Mouse (Mus musculus) midbrain, postnatal 0 days (tissue): ENCODE data around the gene Manf. TPM values are rescaled to one million over a fixed set of nuclear protein-coding genes. Genes with fewer than 3 reads are reported as not detected.
A peak's percentile ranks its signal among the peaks of the same experiment; 100 is the strongest.

Experiments used
- ATAC-seq: fragments of 200-750 bp; cut with Nextera tagmentation; 2 replicates; pipeline ENCODE4 v1.8.0; 2017; ENCODE audit warnings: moderate number of reproducible peaks, mild to moderate bottlenecking, moderate TSS enrichment, moderate library complexity; ENCODE audit not compliant: low FRiP score
- DNase-seq: peaks from one replicate; pipeline ENCODE4 v3.0.0-alpha.2; 2015; ENCODE audit warnings: low spot score
- H3K27ac ChIP-seq: fragments of 300-500 bp; sonication (generic); 2 replicates; pipeline ENCODE4 v1.5.1; 2014; ENCODE audit warnings: low read depth, mild to moderate bottlenecking, low read length, mixed read lengths
- H3K27me3 ChIP-seq: fragments of 300-500 bp; sonication (generic); 2 replicates; pipeline ENCODE4 v1.6.1; 2014; ENCODE audit warnings: low read length, control low read depth, mixed read lengths; ENCODE audit not compliant: insufficient read depth
- H3K36me3 ChIP-seq: fragments of 300-500 bp; sonication (generic); 2 replicates; pipeline ENCODE4 v1.6.1; 2014; ENCODE audit warnings: low read length, control low read depth, mixed read lengths; ENCODE audit not compliant: insufficient read depth
- H3K4me1 ChIP-seq: fragments of 300-500 bp; sonication (generic); 2 replicates; pipeline ENCODE4 v1.6.1; 2014; ENCODE audit warnings: mild to moderate bottlenecking, control low read depth, antibody characterized with exemption, low read length, mixed read lengths; ENCODE audit not compliant: insufficient read depth
- H3K4me2 ChIP-seq: fragments of 300-500 bp; sonication (generic); 2 replicates; pipeline ENCODE4 v1.6.1; 2014; ENCODE audit warnings: low read depth, mild to moderate bottlenecking, low read length, mixed read lengths; ENCODE audit not compliant: poor library complexity, severe bottlenecking
- H3K4me3 ChIP-seq: fragments of 300-500 bp; sonication (generic); 2 replicates; pipeline ENCODE4 v1.5.1; 2014; ENCODE audit warnings: low read depth, mild to moderate bottlenecking, low read length, moderate library complexity
- H3K9ac ChIP-seq: fragments of 300-500 bp; sonication (generic); replicated peaks from 2 replicates; pipeline ENCODE4 v1.6.1; 2014; ENCODE audit warnings: mild to moderate bottlenecking, low read length, moderate library complexity, mixed read lengths; ENCODE audit not compliant: poor library complexity, severe bottlenecking
- H3K9me3 ChIP-seq: fragments of 300-500 bp; sonication (generic); 2 replicates; pipeline ENCODE4 v1.6.1; 2016; ENCODE audit warnings: low read length, control low read depth
- CTCF ChIP-seq: IDR thresholded peaks from 2 replicates; pipeline ENCODE4 v1.5.1; 2016; ENCODE audit warnings: antibody characterized with exemption, mild to moderate bottlenecking
- WGBS: fragments of 180-500 bp; shearing (Covaris S2); extraction: QIAGEN DNeasy Blood & Tissue Kit; methylation state at CpG from one replicate; pipeline ENCODE4 v1.1.7; 2014; 5-methylcytosine and 5-hydroxymethylcytosine counted together
- polyA plus RNA-seq: library from polyadenylated mRNA; unstranded; fragments of >200 nt; fragmentation: Nextera tagmentation; extraction: Ambion mirVana; gene quantifications from 2 replicates; pipeline ENCODE4 v1.2.1, GENCODE M21; 2015
- total RNA-seq: library from RNA; depleted of rRNA; stranded (reverse); fragments of >200 nt; gene quantifications from 2 replicates; pipeline ENCODE4 v1.2.3, GENCODE M21; 2014

Gene Manf
- total and polyA plus RNA-seq, 2 experiments from 2014 or later: 54.6 to 115 TPM

DNA sequence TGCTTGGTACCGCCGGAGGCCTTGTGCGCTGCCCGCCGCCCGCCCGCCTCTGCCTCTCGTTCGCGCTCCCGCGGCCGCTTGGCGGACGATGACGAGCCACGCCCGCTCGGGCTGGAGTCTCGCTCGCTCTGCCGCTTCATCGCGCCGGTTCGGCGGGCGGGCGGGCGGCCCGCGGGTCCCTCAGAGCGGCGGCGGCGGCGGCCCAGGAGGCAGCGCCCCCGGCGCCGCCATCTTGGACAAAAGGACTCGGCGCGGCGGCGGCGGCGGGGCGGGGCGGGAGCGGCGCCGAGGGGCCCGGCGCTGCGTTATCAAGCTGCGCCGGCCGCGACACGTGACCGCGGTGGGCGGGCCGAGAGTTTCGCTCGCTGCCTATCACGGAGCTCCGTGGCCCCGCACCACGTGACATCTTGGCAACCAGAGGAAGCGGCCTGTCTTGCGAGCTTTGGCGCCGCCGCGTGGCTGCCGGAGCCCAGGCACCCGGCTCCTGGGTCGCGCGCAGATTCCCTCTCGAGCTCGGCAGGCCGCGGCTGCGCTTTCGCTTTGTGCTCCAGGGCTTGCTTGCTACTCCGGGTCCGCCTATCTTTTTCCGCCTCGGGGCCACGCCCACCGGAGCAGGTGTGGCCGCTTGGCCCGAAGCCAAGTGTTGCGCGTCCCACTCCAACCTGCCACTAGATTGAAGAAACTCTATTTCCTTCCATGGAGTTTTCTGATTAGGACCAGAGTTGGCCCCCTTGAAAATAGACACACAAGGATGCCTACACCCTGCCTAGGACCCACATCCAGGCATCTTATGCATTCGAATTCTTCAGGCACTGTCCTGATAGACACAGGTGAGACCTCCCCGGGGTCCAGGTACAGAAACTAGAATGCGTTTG lies 4.7 kb downstream of the Manf start, which contains the start of gene Rbm15b:
Gene Rbm15b, minus strand, starts transcription at position 601 of the 875 bp plus-strand sequence.
- WGBS: 5% methylated on average over 50 of the region's 101 CpGs
- TF ChIP-seq CTCF: peak; percentile 84
- peaks cover 23% of the 10 kb centered on the region for H3K4me1 ChIP-seq

DNA sequence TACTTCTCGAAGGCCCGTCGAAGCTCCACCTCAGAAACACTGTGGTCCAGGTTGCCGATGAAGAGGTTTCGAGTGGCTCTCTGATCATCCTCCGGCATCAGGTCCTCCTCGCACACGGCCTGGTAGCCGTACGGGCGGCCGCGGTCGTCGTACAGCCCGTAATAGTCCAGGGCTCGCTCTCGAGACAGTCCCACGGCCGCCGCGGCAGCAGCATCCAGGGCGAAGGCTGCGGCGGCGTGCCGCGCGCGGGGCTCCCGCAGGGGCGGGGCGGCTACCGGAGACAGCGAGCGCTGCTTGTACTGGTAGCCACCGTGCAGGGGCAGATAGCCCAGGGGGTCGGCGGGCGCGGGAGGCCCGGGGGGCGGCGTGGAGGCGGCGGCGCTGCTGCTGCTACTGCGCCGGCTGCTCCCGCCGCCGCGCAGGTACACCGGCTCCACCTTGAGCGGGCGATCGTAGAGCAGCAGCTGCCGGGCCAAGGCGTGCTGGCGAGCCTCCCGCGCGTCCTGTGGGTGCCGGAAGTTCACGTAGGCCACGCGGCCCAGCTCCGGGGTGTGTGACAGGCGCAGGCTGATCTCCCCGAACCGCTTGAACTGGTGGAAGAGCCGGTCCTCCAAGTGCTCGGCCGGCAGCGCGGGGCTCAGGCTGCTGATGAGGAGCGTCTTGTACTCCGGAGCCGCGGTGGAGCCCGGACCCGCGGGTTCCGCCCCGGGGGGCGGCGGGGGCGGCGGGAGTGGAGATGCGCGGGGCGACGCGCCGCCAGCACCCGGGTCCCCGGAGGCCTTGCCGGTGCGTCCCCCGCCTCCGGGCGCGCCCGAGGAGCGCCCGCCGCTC lies 5.7 kb downstream of the Manf start:
- Histone ChIP-seq H3K4me2 (peak overlapping the region; percentile 97), H3K9me3 (no peaks in the 10 kb centered on the region), H3K4me3 (peak overlapping the region; percentile 88), H3K9ac (peak overlapping the region; percentile 94), H3K27ac (peak overlapping the region; percentile 93), H3K4me1 (peaks cover 23% of the 10 kb centered on the region), H3K27me3 (no peaks in the 10 kb centered on the region), H3K36me3 (peaks cover 46% of the 10 kb centered on the region)
- under 1% methylated on average over 77 of the region's 107 CpGs for WGBS
- DNase-seq (peak; percentile 27), ATAC-seq (no peak)
- no peak for TF ChIP-seq CTCF

More for the DNA sequence above, 4.7 kb downstream of the Manf start, which contains the start of gene Rbm15b:
- Histone ChIP-seq H3K27ac (peak within 1 kb of the TSS; percentile 93), H3K36me3 (peaks cover 37% of the 10 kb centered on the region), H3K9me3 (no peaks in the 10 kb centered on the region), H3K4me2 (peak within 1 kb of the TSS; percentile 97), H3K4me3 (peak within 1 kb of the TSS; percentile 88), H3K9ac (peak within 1 kb of the TSS; percentile 94), H3K27me3 (no peaks in the 10 kb centered on the region)
- peak; percentile 81 for ATAC-seq
- peak; percentile 99 for DNase-seq

DNA sequence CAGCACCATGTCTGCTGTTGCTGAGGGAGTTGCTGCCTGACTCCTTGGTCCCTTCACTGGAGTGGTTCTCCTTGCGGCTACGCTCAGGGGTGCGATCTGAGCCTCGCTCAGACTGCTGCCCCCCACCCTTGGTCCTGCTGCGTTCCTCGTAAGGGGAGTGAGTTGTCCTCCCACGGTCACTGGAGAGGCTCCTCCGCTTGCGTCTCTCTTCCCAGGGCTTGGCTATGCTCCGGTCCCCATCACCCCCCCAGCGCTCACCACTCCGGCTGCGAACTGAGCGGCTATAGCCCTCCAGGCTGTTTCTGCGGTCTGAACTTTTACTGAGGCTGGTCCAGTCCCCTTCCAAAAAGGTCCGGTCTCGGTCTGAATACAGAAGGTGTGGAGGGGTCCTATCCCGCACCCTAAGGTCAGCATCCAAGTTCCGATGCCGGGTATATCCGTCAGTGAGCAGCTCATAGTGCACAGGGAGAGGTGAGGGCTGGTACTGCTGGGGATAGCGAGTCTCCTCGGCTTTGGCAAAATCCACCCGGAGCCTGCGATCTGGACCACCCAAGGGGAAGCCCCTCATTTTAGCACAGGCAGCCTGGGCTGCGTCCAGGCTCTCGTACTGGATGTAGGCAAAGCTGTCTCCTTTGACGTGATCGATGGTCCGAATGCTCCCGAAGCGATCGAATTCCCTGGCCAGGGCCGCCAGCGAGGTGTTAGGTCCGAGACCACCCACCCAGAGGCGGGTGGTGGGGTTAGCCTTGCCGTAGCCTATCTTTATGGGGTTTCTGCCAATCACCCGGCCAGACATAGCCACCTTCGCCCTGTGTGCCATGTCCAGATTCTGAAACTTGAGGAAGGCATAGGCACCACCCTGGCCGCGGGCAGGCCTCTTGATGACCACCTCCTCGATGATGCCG lies 6.5 kb downstream of the Manf start:
- WGBS: 22% methylated on average over 44 of the region's 44 CpGs
- H3K27ac ChIP-seq: peak overlapping the region; percentile 93; the same call in 1 of the 2 replicates
- H3K36me3 ChIP-seq: peaks cover 46% of the 10 kb centered on the region
- DNase-seq (no peak), ATAC-seq (no peak)
- H3K27me3 ChIP-seq: no peaks in the 10 kb centered on the region
- TF ChIP-seq CTCF: no peak
- H3K9me3 ChIP-seq: no peaks in the 10 kb centered on the region
- H3K4me1 ChIP-seq: peaks cover 17% of the 10 kb centered on the region
- H3K9ac ChIP-seq: peak overlapping the region; percentile 94
- peak overlapping the region; percentile 97 for H3K4me2 ChIP-seq
- peak overlapping the region; percentile 88 for H3K4me3 ChIP-seq

DNA sequence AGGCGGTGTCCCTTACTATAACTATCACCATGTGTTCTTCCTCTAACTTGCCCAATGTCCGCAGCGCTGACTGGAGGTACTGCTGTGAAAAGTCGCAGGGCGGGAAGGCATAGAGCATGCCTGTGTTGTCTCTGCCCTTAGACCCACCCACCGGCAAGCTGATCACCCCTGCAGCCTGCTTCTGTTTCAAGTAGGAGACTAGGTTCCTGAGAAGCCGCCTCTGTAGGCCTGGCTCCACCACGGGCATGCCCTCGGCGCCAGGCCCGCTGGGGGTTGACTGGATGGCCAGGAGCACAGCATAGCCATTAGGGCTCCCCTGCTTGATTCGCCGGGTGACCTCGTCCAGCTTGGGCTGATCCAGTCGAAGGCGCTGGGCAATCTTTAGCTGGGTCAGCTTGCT lies 7.5 kb downstream of the Manf start:
- DNase-seq (no peak), ATAC-seq (no peak)
- H3K4me3 ChIP-seq: peak overlapping the region; percentile 88
- no peaks in the 10 kb centered on the region for H3K9me3 ChIP-seq
- peaks cover 17% of the 10 kb centered on the region for H3K4me1 ChIP-seq
- no peak overlapping the region for H3K27ac ChIP-seq
- no peaks in the 10 kb centered on the region for H3K27me3 ChIP-seq
- WGBS: 36% methylated on average over 16 of the region's 16 CpGs
- peak overlapping the region; percentile 97 for H3K4me2 ChIP-seq
- H3K9ac ChIP-seq: peak overlapping the region; percentile 94; the same call in 1 of the 2 replicates
- no peak for TF ChIP-seq CTCF
- peaks cover 43% of the 10 kb centered on the region for H3K36me3 ChIP-seq

DNA sequence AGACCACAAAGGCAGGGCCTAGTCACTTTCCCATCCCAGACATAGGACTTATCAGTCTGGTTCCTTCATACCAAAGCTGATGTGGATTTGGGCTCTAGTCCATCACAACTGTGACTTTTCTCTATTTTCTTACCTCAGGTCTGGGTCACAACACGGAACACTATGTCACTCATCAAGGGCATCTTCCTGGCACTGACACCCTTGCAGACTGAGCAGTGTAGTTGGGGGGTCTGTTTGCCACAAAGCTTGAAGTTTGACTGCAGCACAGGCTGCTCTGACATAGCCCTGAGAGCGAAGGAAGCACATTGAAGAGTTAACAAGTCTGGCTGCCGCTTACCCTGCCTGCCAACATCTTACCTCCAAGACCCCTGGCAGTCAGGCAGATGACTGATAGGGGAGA lies 8.7 kb downstream of the Manf start:
- WGBS: 70% methylated on average over 3 of the region's 3 CpGs
- H3K4me2 ChIP-seq: peak overlapping the region; percentile 28
- TF ChIP-seq CTCF: no peak
- DNase-seq (no peak), ATAC-seq (no peak)
- peaks cover 39% of the 10 kb centered on the region for H3K36me3 ChIP-seq
- H3K27ac ChIP-seq: no peak overlapping the region
- no peaks in the 10 kb centered on the region for H3K9me3 ChIP-seq
- no peaks in the 10 kb centered on the region for H3K27me3 ChIP-seq
- no peak overlapping the region for H3K4me3 ChIP-seq
- H3K4me1 ChIP-seq: peaks cover 17% of the 10 kb centered on the region
- 0 out of 2 replicates have a peak overlapping the region, but pooled peaks have one; percentile 19 for H3K9ac ChIP-seq
